Mouse (Mus musculus) liver, embryonic 14.5 days (tissue): ENCODE results near the gene Ifit1.

Source experiments
- CTCF ChIP-seq: IDR thresholded peaks from 2 replicates; pipeline ENCODE4 v1.5.1; 2016; ENCODE audit warnings: antibody characterized with exemption, low read depth, control low read depth
- EP300 ChIP-seq: IDR thresholded peaks from 2 replicates; pipeline ENCODE4 v1.6.1; 2016; ENCODE audit warnings: antibody characterized with exemption, low read depth

DNA sequence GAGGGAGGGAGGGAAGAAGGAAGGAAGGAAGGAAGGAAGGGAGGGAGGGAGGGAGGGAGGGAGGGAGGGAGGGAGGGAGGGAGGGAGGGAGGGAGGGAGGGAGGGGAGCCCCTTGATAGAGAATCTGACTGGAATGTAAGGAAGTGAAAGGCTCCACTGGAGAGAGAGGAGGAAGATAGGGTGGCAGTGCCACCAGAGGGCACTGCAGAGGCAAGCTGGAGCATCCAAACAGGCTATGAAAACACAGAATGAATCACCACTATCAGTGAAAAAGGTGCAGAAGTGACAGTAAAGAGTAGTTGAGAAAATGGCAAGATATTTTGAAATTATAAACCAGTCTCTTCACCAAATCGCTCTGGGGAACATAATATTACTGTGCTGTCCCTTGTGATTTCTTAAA lies 44.2 kb downstream of the Ifit1 start:
- TF ChIP-seq CTCF (peak; percentile 60), EP300 (no peak)
